Mouse (Mus musculus) liver, embryonic 11.5 days (tissue): ENCODE measurements around the gene Stxbp6. TPM values are rescaled to one million over a fixed set of nuclear protein-coding genes. Genes with fewer than 3 reads are reported as not detected.
"Not testable (repeated sequence)": the region's sequence is repeated elsewhere in the genome, so short reads cannot be mapped to it uniquely, and the experiment has no call there.

Experiments
- ATAC-seq: fragments of 200-750 bp; cut with Nextera tagmentation; replicated peaks from 2 replicates; pipeline ENCODE4 v1.8.0; 2017; ENCODE audit warnings: moderate number of reproducible peaks, mild to moderate bottlenecking, moderate TSS enrichment, moderate library complexity; ENCODE audit not compliant: low FRiP score
- DNase-seq: peaks from one replicate; pipeline ENCODE4 v3.0.0-alpha.2; 2017; ENCODE audit warnings: low spot score
- H3K27ac ChIP-seq: fragments of 300-500 bp; sonication (generic); 2 replicates; pipeline ENCODE4 v1.5.1; 2014; ENCODE audit warnings: mild to moderate bottlenecking, low read depth, low read length, control low read depth
- H3K27me3 ChIP-seq: fragments of 300-500 bp; sonication (generic); replicated peaks from 2 replicates; pipeline ENCODE4 v1.6.1; 2014; ENCODE audit warnings: low read length, mixed read lengths; ENCODE audit not compliant: control insufficient read depth, insufficient read depth
- H3K36me3 ChIP-seq: fragments of 300-500 bp; sonication (generic); 2 replicates; pipeline ENCODE4 v1.6.1; 2014; ENCODE audit warnings: mild to moderate bottlenecking, low read length, moderate library complexity, mixed read lengths; ENCODE audit not compliant: control insufficient read depth, insufficient read depth
- H3K4me1 ChIP-seq: fragments of 300-500 bp; sonication (generic); replicated peaks from 2 replicates; pipeline ENCODE4 v1.6.1; 2014; ENCODE audit warnings: low read length, mixed read lengths; ENCODE audit not compliant: control insufficient read depth, insufficient read depth
- H3K4me2 ChIP-seq: fragments of 300-500 bp; sonication (generic); 2 replicates; pipeline ENCODE4 v1.6.1; 2014; ENCODE audit warnings: mild to moderate bottlenecking, control low read depth, moderate library complexity
- H3K4me3 ChIP-seq: fragments of 300-500 bp; sonication (generic); 2 replicates; pipeline ENCODE4 v1.5.1; 2014; ENCODE audit warnings: low read depth, low read length, control low read depth
- H3K9ac ChIP-seq: fragments of 300-500 bp; sonication (generic); 2 replicates; pipeline ENCODE4 v1.6.1; 2014; ENCODE audit warnings: low read depth, low read length, control low read depth
- H3K9me3 ChIP-seq: fragments of 300-500 bp; sonication (generic); 2 replicates; pipeline ENCODE4 v1.6.1; 2016; ENCODE audit warnings: low read length, inconsistent platforms, mixed read lengths; ENCODE audit not compliant: control insufficient read depth
- WGBS: fragments of 180-500 bp; shearing (Covaris S2); extraction: QIAGEN DNeasy Blood & Tissue Kit; methylation state at CpG from one replicate; pipeline ENCODE4 v1.1.7; 2014; 5-methylcytosine and 5-hydroxymethylcytosine counted together
- polyA plus RNA-seq: library from polyadenylated mRNA; unstranded; fragments of >200 nt; fragmentation: Nextera tagmentation; extraction: Ambion mirVana; gene quantifications from 2 replicates; pipeline ENCODE4 v1.2.1, GENCODE M21; 2014

Stxbp6 gene
- polyA plus RNA-seq, result 9.2 and 11.4 TPM in 2 replicates

DNA sequence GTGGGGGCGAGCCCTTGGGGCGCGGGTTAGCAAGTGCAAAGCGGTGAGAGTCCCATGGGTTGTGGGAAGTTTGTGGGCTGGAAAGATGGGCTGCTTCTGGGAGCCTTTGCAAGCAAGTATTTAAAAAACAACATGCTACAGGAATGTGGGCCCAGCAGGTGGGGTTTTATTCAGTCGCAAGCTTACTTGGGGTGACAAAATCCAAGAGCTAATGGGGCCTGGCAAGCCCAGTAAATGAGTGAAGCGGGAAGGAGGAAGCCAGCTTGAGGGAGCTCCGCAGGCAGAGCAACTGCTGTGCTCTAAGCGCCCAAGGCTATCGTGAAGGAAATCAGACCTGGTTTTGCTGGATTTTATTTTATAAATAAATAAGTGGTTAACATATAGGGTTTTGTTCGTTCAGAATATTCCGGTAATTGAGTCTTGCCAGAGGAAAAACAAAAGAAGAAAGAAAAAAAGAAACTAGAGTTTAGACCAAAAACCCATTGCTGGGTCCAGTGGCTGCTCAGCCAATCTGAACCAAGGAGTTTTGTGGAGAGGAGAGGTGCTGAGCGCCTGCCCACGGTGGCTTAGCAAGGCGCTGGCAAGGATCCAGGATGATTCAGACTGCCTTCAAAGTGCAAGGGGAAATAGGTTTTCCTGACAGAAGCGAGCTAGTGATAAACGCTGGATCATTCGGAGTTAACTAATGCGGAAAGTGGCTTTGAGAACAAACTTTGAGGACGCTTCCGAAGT lies at the start of gene Stxbp6:
Gene Stxbp6, minus strand, starts transcription at position 99 of the 732 bp plus-strand sequence.
- H3K4me1 ChIP-seq, result no peaks in the 10 kb centered on the region
- H3K4me3 ChIP-seq, result peak within 1 kb of the TSS; percentile 55
- 0 out of 2 replicates have a peak, but pooled peaks have one; percentile 10 for ATAC-seq
- no peaks in the 10 kb centered on the region for H3K9me3 ChIP-seq
- H3K9ac ChIP-seq, result peak within 1 kb of the TSS; percentile 62
- H3K4me2 ChIP-seq, result peak within 1 kb of the TSS; percentile 71
- peaks cover 31% of the 10 kb centered on the region for H3K27me3 ChIP-seq
- no peaks in the 10 kb centered on the region for H3K36me3 ChIP-seq
- DNase-seq, result peak; percentile 32
- 3% methylated on average over 20 of the region's 20 CpGs for WGBS
- H3K27ac ChIP-seq, result peak within 1 kb of the TSS; percentile 61

GRCm38 (mm10) chr12:45102954-45103353 lies 28.4 kb upstream of the Stxbp6 start:
- DNase-seq, H3K4me2 ChIP-seq, ATAC-seq, H3K9me3 ChIP-seq, H3K36me3 ChIP-seq, H3K27ac ChIP-seq, H3K4me3 ChIP-seq, H3K9ac ChIP-seq, H3K27me3 ChIP-seq, H3K4me1 ChIP-seq: not testable (repeated sequence)
- WGBS, result 61% methylated on average over 2 of the region's 2 CpGs

- Histone ChIP-seq H3K4me1 (no peaks in the 10 kb centered on the region), H3K9me3 (no peaks in the 10 kb centered on the region), H3K4me2 (no peak overlapping the region), H3K9ac (no peak overlapping the region), H3K27me3 (no peaks in the 10 kb centered on the region), H3K36me3 (no peaks in the 10 kb centered on the region), H3K4me3 (no peak overlapping the region), H3K27ac (no peak overlapping the region)
- no peak for ATAC-seq
- 70% methylated on average over 2 of the region's 2 CpGs for WGBS
- no peak for DNase-seq
Observed at GRCm38 (mm10) chr12:45093732-45094131, 19.2 kb upstream of the Stxbp6 start.

DNA sequence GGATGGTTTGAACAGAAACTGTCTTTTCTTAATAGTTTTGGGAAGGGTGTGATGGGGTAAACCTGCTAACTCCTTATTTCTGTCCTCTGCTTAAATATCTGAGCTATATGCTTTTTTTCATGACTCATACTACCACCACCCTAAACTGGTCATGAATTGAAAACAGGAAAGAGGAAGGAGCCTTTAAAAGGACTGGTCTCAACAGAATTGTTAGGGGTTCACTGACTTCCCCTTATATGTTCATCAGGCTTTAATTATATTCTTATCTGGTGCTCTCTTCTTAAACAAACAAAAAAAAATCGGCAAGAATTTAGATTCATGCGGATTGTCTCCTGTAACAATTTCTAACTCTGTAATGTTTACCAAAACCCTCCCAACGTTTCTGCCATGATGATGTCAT lies 17.9 kb upstream of the Stxbp6 start:
- ATAC-seq (no peak), DNase-seq (no peak)
- H3K9ac ChIP-seq, result no peak overlapping the region
- H3K4me2 ChIP-seq, result no peak overlapping the region
- no peaks in the 10 kb centered on the region for H3K4me1 ChIP-seq
- WGBS, result 60% methylated on average over 3 of the region's 3 CpGs
- H3K27me3 ChIP-seq, result no peaks in the 10 kb centered on the region
- no peaks in the 10 kb centered on the region for H3K36me3 ChIP-seq
- H3K9me3 ChIP-seq, result no peaks in the 10 kb centered on the region
- no peak overlapping the region for H3K27ac ChIP-seq
- no peak overlapping the region for H3K4me3 ChIP-seq

- no peak overlapping the region for H3K4me2 ChIP-seq
Observed at GRCm38 (mm10) chr12:45083145-45083475, 8.6 kb upstream of the Stxbp6 start.

DNA sequence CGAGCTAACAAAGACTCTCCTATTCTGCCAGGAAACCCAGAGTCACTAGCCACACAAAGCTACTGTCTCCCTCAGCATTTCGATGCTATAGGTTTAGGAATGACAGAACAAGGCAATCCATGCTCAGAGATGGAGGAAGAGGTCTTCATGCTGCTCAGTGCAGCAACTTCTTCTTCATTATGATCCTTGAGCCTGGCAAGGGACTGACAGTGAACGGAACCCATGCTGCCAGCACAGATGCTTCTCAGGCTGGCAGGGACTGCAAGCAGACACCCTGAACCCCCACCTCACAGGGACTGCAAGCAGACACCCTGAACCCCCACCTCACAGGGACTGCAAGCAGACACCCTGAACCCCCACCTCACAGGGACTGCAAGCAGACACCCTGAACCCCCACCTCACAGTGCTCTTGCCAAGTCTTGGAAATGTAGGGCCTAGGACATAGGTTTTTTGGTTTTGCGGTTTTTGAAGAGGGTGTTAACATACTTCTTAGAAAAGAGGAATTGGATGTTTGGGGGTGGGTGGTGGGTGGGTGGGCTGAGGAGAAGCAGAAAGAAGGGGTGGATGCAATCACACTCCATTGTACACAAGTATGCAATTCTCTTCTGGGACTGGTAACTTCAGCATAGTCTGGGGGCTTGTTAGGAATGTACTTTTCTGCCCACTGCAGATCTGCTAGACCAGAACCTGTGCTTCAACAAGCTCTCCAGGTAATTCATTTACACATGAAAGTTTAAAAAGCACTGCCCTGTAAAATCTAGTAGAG lies 8.1 kb upstream of the Stxbp6 start:
- Histone ChIP-seq H3K27ac (no peak overlapping the region), H3K4me2 (no peak overlapping the region), H3K36me3 (no peaks in the 10 kb centered on the region), H3K9ac (no peak overlapping the region), H3K9me3 (no peaks in the 10 kb centered on the region), H3K27me3 (no peaks in the 10 kb centered on the region), H3K4me1 (no peaks in the 10 kb centered on the region), H3K4me3 (no peak overlapping the region)
- no peak for DNase-seq
- no peak for ATAC-seq
- 69% methylated on average over 4 of the region's 4 CpGs for WGBS

More at GRCm38 (mm10) chr12:45083145-45083475, 8.6 kb upstream of the Stxbp6 start:
- H3K27me3 ChIP-seq, result no peaks in the 10 kb centered on the region
- no peak overlapping the region for H3K27ac ChIP-seq
- 39% methylated on average over 1 of the region's 1 CpGs for WGBS
- H3K9ac ChIP-seq, result no peak overlapping the region
- H3K36me3 ChIP-seq, result no peaks in the 10 kb centered on the region
- DNase-seq (no peak), ATAC-seq (no peak)
- H3K9me3 ChIP-seq, result no peaks in the 10 kb centered on the region
- no peaks in the 10 kb centered on the region for H3K4me1 ChIP-seq
- H3K4me3 ChIP-seq, result no peak overlapping the region

- no peak overlapping the region for H3K4me3 ChIP-seq
- WGBS, result 70% methylated on average over 1 of the region's 1 CpGs
- no peaks in the 10 kb centered on the region for H3K9me3 ChIP-seq
- ATAC-seq (no peak), DNase-seq (no peak)
- no peak overlapping the region for H3K9ac ChIP-seq
- H3K4me2 ChIP-seq, result no peak overlapping the region
- H3K27ac ChIP-seq, result no peak overlapping the region
- H3K4me1 ChIP-seq, result no peaks in the 10 kb centered on the region
- H3K36me3 ChIP-seq, result no peaks in the 10 kb centered on the region
- H3K27me3 ChIP-seq, result no peaks in the 10 kb centered on the region
Observed at GRCm38 (mm10) chr12:45081617-45082016, 7.1 kb upstream of the Stxbp6 start.

GRCm38 (mm10) chr12:45080753-45081122 lies 6.2 kb upstream of the Stxbp6 start:
- H3K36me3 ChIP-seq, result no peaks in the 10 kb centered on the region
- no peak for DNase-seq
- H3K9ac ChIP-seq, result no peak overlapping the region
- ATAC-seq, result no peak; the same call in 1 of the 2 replicates
- H3K4me1 ChIP-seq, result no peaks in the 10 kb centered on the region
- no peaks in the 10 kb centered on the region for H3K9me3 ChIP-seq
- WGBS, result 59% methylated on average over 5 of the region's 5 CpGs
- H3K27me3 ChIP-seq, result no peaks in the 10 kb centered on the region
- no peak overlapping the region for H3K4me2 ChIP-seq
- H3K27ac ChIP-seq, result no peak overlapping the region
- H3K4me3 ChIP-seq, result no peak overlapping the region
